In genomic region chr5:144694161-144694560, GRCm38 (mm10) we compare ENCODE assay signal across 9 mouse cellular contexts.
DNase-seq lines count a peak whose midpoint lies in the region; ATAC-seq and TF ChIP-seq lines count a peak whose summit lies in the region.
"Had no signal": no experiment of that assay in that cellular context is flagged by ENCODE, and none has a peak within 500 bp of the region (broad histone marks: within the 10 kb centered on the region; RNA-seq: fewer than 3 reads in every experiment).

No protein-coding gene starts in this region.

- in situ Hi-C loops in CH12.LX (cut with MboI; ENCODE audit: low pct_ligation_motif_present, low pct_unique_long_range_greater_than_20kb, low sequenced_read_pairs) = no loop called here

- TF ChIP-seq RAD21 in CH12.LX (IDR thresholded peaks at IDR 0.05; ENCODE audit: low read depth, low read length) = peak; percentile 37

- 75% methylated on average over 4 of the region's 4 CpGs for WGBS in limb, embryonic 11.5 days
- WGBS in limb, embryonic 10.5 days = 72% methylated on average over 4 of the region's 4 CpGs

- no peak for TF ChIP-seq EP300 in CH12.LX (IDR thresholded peaks at IDR 0.05; ENCODE audit: low read length)

- H3K27ac ChIP-seq in limb, embryonic 11.5 days (replicated peaks; ENCODE audit: low read depth, low read length) = no peak overlapping the region
- no peak overlapping the region for H3K27ac ChIP-seq in limb, embryonic 10.5 days
- no peak overlapping the region for H3K27ac ChIP-seq in CH12.LX (ENCODE audit: insufficient read depth, low read depth)

- H3K4me2 ChIP-seq in limb, embryonic 11.5 days (ENCODE audit: low read depth, severe bottlenecking) = no peak overlapping the region
- no peak overlapping the region for H3K4me2 ChIP-seq in CH12.LX (ENCODE audit: insufficient read depth, low read depth, poor library complexity, severe bottlenecking)

- TF ChIP-seq POLR2A in CH12.LX (IDR thresholded peaks at IDR 0.05; ENCODE audit: low read depth, low read length) = no peak

- no peaks in the 10 kb centered on the region for H3K79me2 ChIP-seq in CH12.LX (replicated peaks; ENCODE audit: control insufficient read depth, extremely low read depth, insufficient read depth, poor library complexity, severe bottlenecking)

- TF ChIP-seq CTCF in CH12.LX (conservative IDR thresholded peaks at IDR 0.05 in 1 of 2, IDR thresholded peaks at IDR 0.05 in 1 of 2; ENCODE audit: low read depth in 2 of 2, low read length in 2 of 2) = peak in 1 of 2 experiments; percentile 23; a peak in 1 of 4 replicates

- ATAC-seq in limb, embryonic 11.5 days (ENCODE audit: insufficient number of reproducible peaks, low FRiP score, low TSS enrichment, low read depth) = no peak
- ATAC-seq: forebrain, embryonic 16.5 days had no signal

- no peak overlapping the region for H3K4me3 ChIP-seq in limb, embryonic 11.5 days (ENCODE audit: low read depth, low read length)
- H3K4me3 ChIP-seq in limb, embryonic 10.5 days = no peak overlapping the region
- H3K4me3 ChIP-seq in CH12.LX (replicated peaks in 1 of 3; ENCODE audit: low read depth in 2 of 3, low read length in 2 of 3, poor library complexity in 1 of 3) = no peak overlapping the region

- intact Hi-C loops in left cerebral cortex, postnatal 25 days (cut with DNase I) = no loop called here

- no peaks in the 10 kb centered on the region for H3K27me3 ChIP-seq in limb, embryonic 11.5 days (ENCODE audit: control insufficient read depth, insufficient read depth, low read length)
- no peaks in the 10 kb centered on the region for H3K27me3 ChIP-seq in limb, embryonic 10.5 days (ENCODE audit: low read depth, poor library complexity, severe bottlenecking)
- no peaks in the 10 kb centered on the region for H3K27me3 ChIP-seq in CH12.LX (replicated peaks)

- no peak overlapping the region for H3K9ac ChIP-seq in limb, embryonic 11.5 days (ENCODE audit: low read length)
- no peak overlapping the region for H3K9ac ChIP-seq in CH12.LX (ENCODE audit: insufficient read depth, low read depth)

- H3K9me3 ChIP-seq in limb, embryonic 11.5 days (ENCODE audit: control insufficient read depth, low read length) = no peaks in the 10 kb centered on the region
- no peaks in the 10 kb centered on the region for H3K9me3 ChIP-seq in limb, embryonic 10.5 days (replicated peaks)
- peaks cover 2% of the 10 kb centered on the region for H3K9me3 ChIP-seq in CH12.LX (replicated peaks; ENCODE audit: low read length)

- peak; percentile 9 for DNase-seq in adrenal gland, postnatal 25 days
- no peak for DNase-seq in adrenal gland, adult 2 months
- DNase-seq in limb, embryonic 11.5 days (ENCODE audit: low spot score) = peak; percentile 35
- no peak for DNase-seq in limb, embryonic 10.5 days (ENCODE audit: low spot score)
- DNase-seq in CH12.LX (ENCODE audit: extremely low read depth) = peak; percentile 50
- DNase-seq in c-Kit-positive CD71-positive TER-119-positive erythroid progenitor cells, embryonic 14.5 days (ENCODE audit: low spot score) = peak; percentile 2
- no peak for DNase-seq in ovary, adult 18-20 months (ENCODE audit: low spot score)
- no peak for DNase-seq in left cerebral cortex, postnatal 25 days (ENCODE audit: low spot score in 2 of 2)

- H3K36me3 ChIP-seq in limb, embryonic 11.5 days (ENCODE audit: control insufficient read depth, insufficient read depth, low read length) = no peaks in the 10 kb centered on the region
- H3K36me3 ChIP-seq in limb, embryonic 10.5 days = no peaks in the 10 kb centered on the region
- H3K36me3 ChIP-seq in CH12.LX (replicated peaks in 1 of 2; ENCODE audit: control insufficient read depth in 1 of 2, insufficient read depth in 1 of 2, low read length in 1 of 2) = no peaks in the 10 kb centered on the region

- H3K4me1 ChIP-seq in limb, embryonic 11.5 days (ENCODE audit: control insufficient read depth, insufficient read depth, low read length) = no peaks in the 10 kb centered on the region
- peaks cover 3% of the 10 kb centered on the region; the same call in 1 of the 2 replicates for H3K4me1 ChIP-seq in limb, embryonic 10.5 days
- H3K4me1 ChIP-seq in CH12.LX (ENCODE audit: control insufficient read depth in 1 of 2, insufficient read depth in 2 of 2) = 0 out of 4 replicates have a peak, but pooled peaks cover 0 to 9% of the 10 kb centered on the region in 2 experiments

- dilution Hi-C loops in CH12.LX (cut with MboI; ENCODE audit: extremely low pct_ligation_motif_present, extremely low pct_unique_long_range_greater_than_20kb, low sequenced_read_pairs) = no loop called here

TF ChIP-seq in CH12.LX, 34 proteins besides CTCF, POLR2A, EP300 and RAD21:
- TF ChIP-seq ZC3H11A (IDR thresholded peaks at IDR 0.05; ENCODE audit: low read depth, low read length) (no peak), SMC3 (IDR thresholded peaks at IDR 0.05; ENCODE audit: low read depth, low read length) (peak; percentile 39)

Comparison
In these comparisons a context has a peak if more than half of its experiments do, and no peak if none do; other contexts are left out.
1. DNase-seq: peak in adrenal gland, postnatal 25 days (single experiment), limb, embryonic 11.5 days (single experiment), CH12.LX (single experiment) and c-Kit-positive CD71-positive TER-119-positive erythroid progenitor cells, embryonic 14.5 days (single experiment); none in adrenal gland, adult 2 months (single experiment), limb, embryonic 10.5 days (single experiment), ovary, adult 18-20 months (single experiment) and left cerebral cortex, postnatal 25 days (0 of 2).